Mouse (Mus musculus): ENCODE measurements around the gene Slc6a6.

Slc6a6 gene

GRCm38 (mm10) chr6:91674757-91675350, 9.0 kb upstream of the Slc6a6 start:
- DNase-seq, result no peak

- no peak for DNase-seq
These were observed 5.3 kb upstream of the Slc6a6 start for GRCm38 (mm10) chr6:91678506-91679094.

- DNase-seq, result no peak
These were observed 4.7 kb upstream of the Slc6a6 start for GRCm38 (mm10) chr6:91679095-91679577.

DNA sequence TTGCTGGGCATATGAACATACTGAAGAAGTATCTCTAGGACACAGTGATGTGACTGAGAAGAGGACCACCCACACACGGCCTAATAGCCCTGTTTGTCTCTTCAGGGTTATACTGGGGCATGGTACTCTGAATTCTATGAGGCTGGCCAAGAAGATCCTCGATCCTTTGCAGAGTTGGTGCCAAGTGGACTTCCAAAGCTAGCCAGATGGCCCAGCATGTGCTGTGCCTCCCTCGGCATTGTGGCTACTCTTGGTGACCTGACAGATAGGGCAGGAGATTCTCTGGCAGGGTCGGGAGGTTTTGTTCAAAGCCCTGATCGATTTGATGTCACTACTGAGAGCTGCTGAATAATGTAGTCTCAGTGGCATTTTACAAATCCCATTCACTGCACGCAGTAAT, 4.1 kb upstream of the Slc6a6 start:
- DNase-seq, result peak; percentile 51

- DNase-seq, result no peak
These were observed 2.0 kb upstream of the Slc6a6 start for GRCm38 (mm10) chr6:91681841-91682240.

DNA sequence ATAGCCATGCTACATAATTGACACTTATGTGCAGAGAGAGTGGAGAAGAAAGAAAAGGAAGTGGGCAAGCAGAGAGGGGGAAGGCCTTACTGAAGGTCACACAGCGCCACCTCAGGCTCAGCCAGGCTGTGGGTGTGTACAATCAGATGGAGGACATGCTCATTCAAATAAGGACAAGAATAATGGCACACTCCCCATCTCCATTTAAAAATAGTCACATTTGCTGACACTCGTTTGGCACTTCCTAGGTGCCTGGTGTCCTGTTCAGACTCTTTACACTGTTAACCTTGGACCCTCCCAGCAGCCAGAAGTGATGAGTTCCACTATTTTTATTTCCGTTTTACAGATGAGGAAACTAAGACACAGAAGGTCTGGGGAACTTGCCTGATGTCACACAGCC, 732 bp upstream of the Slc6a6 start:
- DNase-seq, result no peak

- no peak for DNase-seq
These were observed 599 bp downstream of the Slc6a6 start for GRCm38 (mm10) chr6:91684474-91684829.

GRCm38 (mm10) chr6:91684831-91685532, 1.1 kb downstream of the Slc6a6 start:
- peak; percentile 41 for DNase-seq

DNA sequence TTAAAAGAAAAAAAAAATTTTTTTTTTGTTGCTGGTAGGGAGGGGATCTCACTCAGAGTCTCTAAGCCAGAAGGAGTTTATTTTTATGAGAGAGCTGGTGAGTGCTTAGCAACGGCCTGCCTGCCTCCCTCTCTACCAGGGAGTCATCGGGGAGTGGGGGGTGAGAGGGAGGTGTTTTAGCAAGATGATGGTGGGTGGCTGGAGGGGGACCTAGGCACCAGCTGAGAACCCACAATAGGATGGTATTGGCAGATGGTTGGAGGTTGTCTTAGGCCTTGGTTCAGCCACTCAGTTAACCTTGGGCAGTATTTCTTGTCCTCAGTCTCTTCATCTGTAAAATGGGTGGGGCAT, 1.7 kb downstream of the Slc6a6 start:
- no peak for DNase-seq

- DNase-seq, result no peak
These were observed 2.0 kb downstream of the Slc6a6 start for GRCm38 (mm10) chr6:91685896-91686295.

DNA sequence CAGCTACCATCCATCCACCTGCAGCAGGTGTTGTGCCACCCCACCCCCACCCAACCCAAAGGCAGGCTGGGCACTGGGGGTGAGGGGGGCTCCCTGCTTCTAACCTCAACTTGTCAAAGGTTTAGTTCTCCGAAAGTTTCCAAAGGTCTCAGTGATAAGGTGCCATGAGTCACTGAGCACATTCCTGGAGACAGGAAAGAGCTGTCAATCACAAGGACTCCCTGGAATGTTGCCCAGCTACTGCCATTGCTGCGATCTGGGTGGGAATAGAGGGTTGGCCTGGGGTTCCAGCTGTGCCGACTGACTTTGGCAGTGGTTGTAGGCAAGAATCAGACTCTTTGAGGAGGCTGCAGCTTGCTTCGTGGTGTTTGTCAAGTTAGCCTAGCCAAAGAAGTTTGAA, 2.7 kb downstream of the Slc6a6 start:
- DNase-seq, result no peak

GRCm38 (mm10) chr6:91688021-91688420, 4.2 kb downstream of the Slc6a6 start:
- no peak for DNase-seq

- DNase-seq, result no peak
These were observed 5.4 kb downstream of the Slc6a6 start for GRCm38 (mm10) chr6:91689231-91689630.

DNA sequence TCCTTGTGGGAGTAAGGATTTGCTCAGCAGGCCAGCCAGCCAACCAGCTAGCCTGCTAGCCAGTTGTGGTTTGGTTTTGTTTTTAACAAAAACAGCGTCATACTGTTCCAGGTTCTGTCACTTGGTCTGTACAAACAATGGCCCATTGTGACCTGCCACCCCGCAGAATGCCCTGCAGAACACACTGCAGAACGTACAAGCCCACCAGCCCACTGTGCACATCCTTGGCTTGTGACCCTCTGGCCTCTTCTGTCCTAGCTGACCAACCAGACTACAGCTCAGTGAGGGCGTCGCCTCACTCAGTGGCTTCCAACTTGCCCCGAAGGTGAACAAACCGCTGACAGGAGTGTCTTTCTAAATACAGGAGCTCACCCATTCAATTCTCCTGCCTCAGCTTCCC, 6.4 kb downstream of the Slc6a6 start:
- no peak for DNase-seq

GRCm38 (mm10) chr6:91690646-91691045, 6.8 kb downstream of the Slc6a6 start:
- no peak for DNase-seq

DNA sequence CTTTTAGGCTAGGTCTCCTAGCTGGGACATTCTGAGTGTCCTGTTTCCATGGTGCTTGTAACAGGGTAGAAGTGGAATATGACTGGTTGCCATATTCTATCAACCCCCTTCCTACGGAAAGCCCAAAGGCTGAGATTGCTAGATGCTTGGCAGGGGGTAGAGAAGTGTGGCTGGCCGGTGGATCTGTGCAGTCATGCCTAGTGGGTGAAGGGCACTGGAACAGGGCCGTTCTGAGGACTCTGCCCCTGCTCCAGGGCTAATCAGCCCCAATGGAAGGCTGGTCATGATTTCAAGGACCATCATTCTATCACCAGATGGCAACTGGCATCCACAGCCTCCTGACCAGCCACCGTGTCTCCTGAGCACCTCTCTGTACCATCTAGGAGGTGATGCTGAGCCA, 7.7 kb downstream of the Slc6a6 start:
- no peak for DNase-seq

- DNase-seq, result no peak
These were observed 9.5 kb downstream of the Slc6a6 start for GRCm38 (mm10) chr6:91693301-91693886.

DNA sequence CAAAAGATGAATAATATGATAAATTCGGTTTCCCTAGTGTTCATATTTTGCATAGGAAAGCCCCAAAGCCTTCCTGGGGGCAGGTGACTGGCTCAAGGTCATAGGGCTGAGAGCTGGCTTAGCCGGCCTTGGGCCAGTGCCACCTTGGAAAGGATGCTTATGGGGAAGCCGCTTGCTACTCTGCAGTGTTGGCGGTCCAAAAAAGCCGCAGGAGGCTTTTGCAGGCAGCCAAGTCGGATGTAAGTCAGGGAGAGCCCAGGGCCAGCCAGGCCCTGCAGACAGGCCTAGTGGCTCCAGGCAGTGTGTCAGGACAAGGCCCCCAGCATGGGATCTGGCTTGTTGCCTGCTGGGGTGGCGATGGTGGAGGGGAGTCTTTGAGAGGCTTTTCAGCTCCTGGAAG, 10.8 kb downstream of the Slc6a6 start:
- peak; percentile 83 for DNase-seq

- DNase-seq, result no peak
These were observed 15.0 kb downstream of the Slc6a6 start for GRCm38 (mm10) chr6:91698831-91699230.

DNA sequence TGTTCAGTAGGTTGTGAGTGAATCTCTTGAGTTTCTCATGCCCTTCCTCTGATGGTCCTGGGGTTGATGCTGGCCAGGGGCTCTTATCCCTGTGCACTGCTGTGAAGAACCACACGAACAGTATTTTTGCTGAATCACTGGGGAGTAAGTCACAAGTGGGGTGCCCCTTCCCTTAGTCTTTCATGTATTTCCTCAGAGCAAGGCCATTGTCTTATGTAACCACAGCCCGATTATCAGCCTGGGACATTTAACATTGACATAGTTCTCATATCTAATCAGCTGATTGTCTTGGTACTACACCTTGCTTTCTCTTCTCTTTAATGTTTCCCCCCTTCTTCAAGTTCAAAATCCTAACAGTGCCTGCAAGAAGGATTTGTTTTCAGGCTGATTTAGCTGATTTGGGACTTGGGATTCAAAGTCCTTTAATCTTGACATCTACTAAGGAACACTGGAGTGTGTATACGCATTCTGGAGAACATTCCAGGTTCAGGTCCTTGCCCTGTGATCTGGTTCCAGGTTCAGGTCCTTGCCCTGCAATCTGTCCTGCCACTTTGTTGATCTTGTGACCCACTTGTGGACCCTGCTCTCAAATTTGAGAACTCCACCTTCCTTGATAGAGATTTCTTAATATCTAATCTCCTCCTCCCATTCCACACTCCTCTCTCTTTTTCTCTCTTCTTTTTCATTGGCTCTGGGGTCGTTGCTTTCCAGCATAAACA, 15.8 kb downstream of the Slc6a6 start:
- no peak for DNase-seq

GRCm38 (mm10) chr6:91700823-91701621, 17.2 kb downstream of the Slc6a6 start:
- no peak for DNase-seq

DNA sequence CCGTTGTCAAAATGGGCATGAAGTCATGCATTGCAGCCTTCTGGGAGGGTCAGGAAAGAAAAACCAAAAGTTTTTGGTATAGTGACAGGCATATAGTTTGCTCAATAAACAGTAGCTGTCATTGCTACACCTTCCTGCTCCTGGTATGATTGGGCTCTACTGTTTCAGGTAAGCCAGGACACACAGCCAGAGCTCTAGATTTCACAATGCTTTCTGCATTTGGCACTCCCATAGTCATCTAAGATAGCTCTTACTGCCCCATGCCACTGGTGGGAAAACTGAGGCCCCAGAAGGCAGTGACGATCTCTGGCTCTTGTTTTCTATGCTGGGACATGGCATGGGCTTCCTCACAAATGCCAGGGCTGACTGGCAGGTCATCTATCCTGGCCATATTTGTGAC, 19.6 kb downstream of the Slc6a6 start:
- DNase-seq, result no peak

GRCm38 (mm10) chr6:91704446-91704845, 20.6 kb downstream of the Slc6a6 start:
- no peak for DNase-seq
